Mouse (Mus musculus) layer of hippocampus, adult 2 months (tissue): ENCODE measurements around the gene Ankrd10. TPM values are rescaled to one million over a fixed set of nuclear protein-coding genes. Genes with fewer than 3 reads are reported as not detected.

Experiments
- DNase-seq, 2 experiments: peaks; one replicate each; pipeline ENCODE4 v3.0.0; 2022; ENCODE audit warnings: low spot score in 2 of 2
- H3K27ac ChIP-seq: fragments of 200-600 bp; 2 replicates; pipeline ENCODE4 v1.8.1; 2022
- H3K4me3 ChIP-seq: fragments of 200-600 bp; 2 replicates; pipeline ENCODE4 v1.8.1; 2022; ENCODE audit warnings: mild to moderate bottlenecking
- CTCF ChIP-seq: fragments of 200-600 bp; conservative IDR thresholded peaks from 2 replicates; pipeline ENCODE4 v1.8.1; 2022; ENCODE audit warnings: antibody characterized with exemption, mild to moderate bottlenecking, moderate library complexity
- microRNA-seq, 2 experiments: library from miRNA; unstranded; fragments of <30 nt; microRNA quantifications; one replicate each; pipeline ENCODE4 v1.2.0; 2021
- total RNA-seq, 2 experiments: library from RNA; stranded (reverse); gene quantifications; 2 replicates each; pipeline ENCODE4 v1.2.3; 2021

The Ankrd10 gene
- total RNA-seq, 2 experiments from 2014 or later: 55.4 to 71.2 TPM

- no peak overlapping the region for H3K27ac ChIP-seq
- H3K4me3 ChIP-seq: no peak overlapping the region
- TF ChIP-seq CTCF: no peak
- DNase-seq: no peak
Measured at GRCm38 (mm10) chr8:11564721-11565120, 70.8 kb downstream of the Ankrd10 start.

GRCm38 (mm10) chr8:11564236-11564635 is 71.3 kb downstream of the Ankrd10 start:
- no peak for DNase-seq

More at GRCm38 (mm10) chr8:11564236-11564635, 71.3 kb downstream of the Ankrd10 start:
- TF ChIP-seq CTCF: no peak
- no peak overlapping the region for H3K4me3 ChIP-seq
- no peak overlapping the region for H3K27ac ChIP-seq

Small RNA genes within 50 kb of the gene (microRNA-seq; reads per million reads assigned to microRNA genes)
- gene Mir7238: 1.1 to 2.2 reads per million in 2 experiments

Other genes with a start within 250 kb of the Ankrd10 start
- not detected for gene Rab20, start 157.0 kb downstream of the Ankrd10 start, total RNA-seq
- gene Naxd, start 138.3 kb downstream of the Ankrd10 start, total RNA-seq: 10 to 100 TPM; 62.7 to 69.0 TPM
- 10 to 100 TPM; 22.7 to 26.5 TPM for gene Cars2, start 85.0 kb downstream of the Ankrd10 start, total RNA-seq
- gene Ing1, start 80.2 kb downstream of the Ankrd10 start, total RNA-seq: 10 to 100 TPM; 37.1 TPM
- not detected for gene 1700016D06Rik, start 65.3 kb upstream of the Ankrd10 start, total RNA-seq
- gene Arhgef7, start 92.0 kb upstream of the Ankrd10 start, total RNA-seq: 100 to 1,000 TPM; 120 to 123 TPM
- 1 to 10 TPM in 1 of 2 experiments, not detected in 1; 1.2 TPM for gene Tex29, start 204.7 kb upstream of the Ankrd10 start, total RNA-seq